17 mouse cellular contexts compared by ENCODE assay signal in the genomic region with DNA sequence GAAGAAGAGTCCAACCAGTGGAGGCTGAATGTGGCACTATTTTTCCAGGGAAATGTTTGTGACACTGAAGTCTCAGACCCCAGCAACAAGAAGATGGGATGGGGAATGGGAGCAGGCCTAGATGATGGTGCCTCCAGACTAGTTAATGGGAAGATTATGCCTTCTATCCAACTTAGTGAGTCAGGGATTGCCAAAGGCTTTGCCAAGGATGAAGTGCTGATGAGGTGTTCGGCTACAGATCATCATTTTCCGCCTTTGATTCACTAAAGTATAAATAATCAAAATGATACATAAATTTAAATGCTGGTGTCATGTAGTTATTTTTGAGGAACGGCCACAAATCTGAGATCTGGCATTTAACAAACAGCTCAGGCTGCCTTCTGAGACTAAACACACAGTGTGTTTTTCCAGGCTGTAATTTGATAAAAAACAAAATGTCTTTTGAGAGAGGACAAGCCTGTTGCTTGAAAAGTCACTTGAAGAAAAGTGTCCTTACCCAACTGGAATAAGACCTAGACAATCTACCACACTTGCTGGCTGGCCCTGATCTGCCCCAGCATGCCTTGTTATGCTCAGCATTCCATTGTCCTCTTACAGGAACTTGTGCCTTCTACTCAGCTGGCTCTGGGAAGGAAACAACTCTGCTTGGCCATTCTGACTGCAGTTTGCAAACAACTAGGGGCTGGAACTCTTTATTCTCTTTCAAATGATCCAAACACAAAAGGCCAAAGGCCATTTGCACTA.
"Had no signal": no experiment of that assay in that cellular context is flagged by ENCODE, and none has a peak within 500 bp of the region (broad histone marks: within the 10 kb centered on the region; RNA-seq: fewer than 3 reads in every experiment).

No protein-coding gene starts in this region.

- H3K36me3 ChIP-seq: limb, embryonic 12.5 days; liver, embryonic 15.5 days; midbrain, embryonic 12.5 days; stomach, embryonic 15.5 days had no signal

- H3K27me3 ChIP-seq: limb, embryonic 12.5 days; liver, embryonic 15.5 days; megakaryocyte, embryonic 14.5 days; midbrain, embryonic 12.5 days; stomach, embryonic 15.5 days had no signal

- H3K4me2 ChIP-seq: limb, embryonic 12.5 days; liver, embryonic 11.5 days; liver, embryonic 15.5 days; midbrain, embryonic 12.5 days; stomach, embryonic 15.5 days had no signal

- H3K4me3 ChIP-seq: limb, embryonic 12.5 days; liver, embryonic 15.5 days; megakaryocyte, embryonic 14.5 days; midbrain, embryonic 12.5 days; stomach, embryonic 15.5 days had no signal

- H3K9ac ChIP-seq: limb, embryonic 12.5 days; liver, embryonic 15.5 days; midbrain, embryonic 12.5 days; stomach, embryonic 15.5 days had no signal

- ATAC-seq: intestine, postnatal 0 days; midbrain, embryonic 16.5 days had no signal

- H3K9me3 ChIP-seq: limb, embryonic 12.5 days; liver, embryonic 15.5 days; megakaryocyte, embryonic 14.5 days; midbrain, embryonic 12.5 days; stomach, embryonic 15.5 days had no signal

- H3K27ac ChIP-seq: kidney, postnatal 0 days; limb, embryonic 12.5 days; liver, embryonic 15.5 days; macrophage; midbrain, embryonic 12.5 days; stomach, embryonic 15.5 days had no signal

- H3K4me1 ChIP-seq: limb, embryonic 12.5 days; liver, embryonic 15.5 days; midbrain, embryonic 12.5 days; stomach, embryonic 15.5 days had no signal

- DNase-seq: kidney, adult 8-10 months; kidney, postnatal 36 days; layer of hippocampus, adult 9-11 months; layer of hippocampus, postnatal 36 days; right cerebral cortex, postnatal 14 days; thymus, adult 2 months; thymus, postnatal 25 days had no signal
